Mouse (Mus musculus): Measurements from ENCODE around the gene Rhoh. TPM values are rescaled to one million over a fixed set of nuclear protein-coding genes. Genes with fewer than 3 reads are reported as not detected.

Rhoh gene
- polyA plus RNA-seq, 1 experiment from 2014 or later, result 0.90 TPM

DNA sequence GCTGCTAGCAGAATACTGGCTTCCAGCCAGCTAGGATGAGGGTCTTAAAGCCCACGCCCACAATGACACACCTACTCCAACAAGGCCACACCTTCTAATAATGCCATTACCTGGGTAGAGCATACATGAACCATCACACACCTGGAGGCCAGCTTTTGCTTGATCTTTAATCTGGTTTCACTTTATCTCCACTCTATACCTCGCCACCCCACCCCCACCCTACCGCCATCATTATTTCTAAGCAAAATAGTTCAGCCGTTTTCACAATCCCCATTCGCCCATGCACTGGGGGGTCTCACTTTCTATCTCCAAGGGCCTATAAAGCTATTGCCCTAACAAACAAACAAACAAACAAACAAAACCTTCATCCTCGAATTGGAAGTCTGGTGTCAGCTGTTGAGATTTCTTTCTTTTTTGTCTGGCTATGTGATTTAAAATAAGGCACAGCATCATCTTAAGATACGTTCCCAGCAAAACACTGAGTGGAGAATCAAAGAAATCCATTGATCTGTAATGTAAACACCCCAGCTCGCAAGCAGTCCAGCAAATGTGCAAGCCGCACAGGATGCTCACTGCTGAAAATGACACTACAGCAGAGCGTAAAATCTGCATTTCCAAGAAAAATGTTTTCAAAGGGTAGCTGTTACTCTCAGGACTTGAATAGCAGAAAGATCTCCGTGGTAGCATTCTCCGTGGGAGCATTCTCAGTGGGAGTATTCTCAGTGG is 59.9 kb downstream of the Rhoh start:
- no peak overlapping the region for H3K27ac ChIP-seq (ENCODE audit: low read length)
- no peaks in the 10 kb centered on the region for H3K36me3 ChIP-seq (ENCODE audit: insufficient read depth, low read length)
- H3K9me3 ChIP-seq (ENCODE audit: low read length), result no peaks in the 10 kb centered on the region
- ATAC-seq (no peak), DNase-seq (ENCODE audit: low spot score) (no peak)
- TF ChIP-seq CTCF (IDR thresholded peaks at IDR 0.05), result no peak
- TF ChIP-seq EP300 (IDR thresholded peaks at IDR 0.05), result no peak
- H3K9ac ChIP-seq (replicated peaks; ENCODE audit: low read depth), result no peak overlapping the region
- H3K4me2 ChIP-seq (replicated peaks; ENCODE audit: low read depth, low read length), result no peak overlapping the region
- no peaks in the 10 kb centered on the region for H3K27me3 ChIP-seq (replicated peaks; ENCODE audit: insufficient read depth, low read length)
- 73% methylated on average over 12 of the region's 12 CpGs for WGBS
- H3K4me1 ChIP-seq (ENCODE audit: insufficient read depth, low read depth, low read length), result no peaks in the 10 kb centered on the region
- no peak overlapping the region for H3K4me3 ChIP-seq (ENCODE audit: low read depth, low read length)

GRCm38 (mm10) chr5:65921477-65922138 is 60.6 kb downstream of the Rhoh start:
- DNase-seq (ENCODE audit: low spot score) (no peak), ATAC-seq (no peak)
- no peaks in the 10 kb centered on the region for H3K9me3 ChIP-seq (ENCODE audit: low read length)
- no peak overlapping the region for H3K27ac ChIP-seq (ENCODE audit: low read length)
- H3K4me1 ChIP-seq (ENCODE audit: insufficient read depth, low read depth, low read length), result no peaks in the 10 kb centered on the region
- no peak for TF ChIP-seq EP300 (IDR thresholded peaks at IDR 0.05)
- TF ChIP-seq CTCF (IDR thresholded peaks at IDR 0.05), result no peak
- no peaks in the 10 kb centered on the region for H3K36me3 ChIP-seq (ENCODE audit: insufficient read depth, low read length)
- no peak overlapping the region for H3K4me2 ChIP-seq (replicated peaks; ENCODE audit: low read depth, low read length)
- no peak overlapping the region for H3K4me3 ChIP-seq (ENCODE audit: low read depth, low read length)
- H3K9ac ChIP-seq (replicated peaks; ENCODE audit: low read depth), result no peak overlapping the region
- no peaks in the 10 kb centered on the region for H3K27me3 ChIP-seq (replicated peaks; ENCODE audit: insufficient read depth, low read length)
- WGBS, result 70% methylated on average over 9 of the region's 9 CpGs

DNA sequence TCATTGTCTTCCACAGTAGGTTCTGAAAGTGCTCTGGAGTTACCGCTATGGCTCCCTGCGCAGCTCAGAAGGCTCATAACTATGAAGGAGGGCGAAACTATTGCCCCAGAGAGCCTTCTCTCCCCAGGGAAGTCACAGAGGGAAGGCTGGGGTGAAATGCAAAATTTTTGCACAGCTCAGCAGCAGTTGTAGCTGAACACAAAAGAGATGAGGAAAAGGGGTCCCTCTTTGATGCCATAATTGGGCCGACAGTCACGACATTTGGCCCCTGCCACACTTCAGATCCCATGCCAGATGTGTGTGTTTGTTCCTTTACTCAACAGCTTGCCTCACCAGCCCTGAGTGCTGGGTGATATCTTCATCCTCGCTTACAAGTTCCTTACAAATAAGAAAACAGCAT is 65.7 kb downstream of the Rhoh start:
- no peak for DNase-seq (ENCODE audit: low spot score)
- no peaks in the 10 kb centered on the region for H3K4me1 ChIP-seq (ENCODE audit: insufficient read depth, low read depth, low read length)
- no peak overlapping the region for H3K4me2 ChIP-seq (replicated peaks; ENCODE audit: low read depth, low read length)
- no peaks in the 10 kb centered on the region for H3K9me3 ChIP-seq (ENCODE audit: low read length)
- H3K9ac ChIP-seq (replicated peaks; ENCODE audit: low read depth), result no peak overlapping the region
- H3K4me3 ChIP-seq (ENCODE audit: low read depth, low read length), result no peak overlapping the region
- H3K36me3 ChIP-seq (ENCODE audit: insufficient read depth, low read length), result no peaks in the 10 kb centered on the region
- no peaks in the 10 kb centered on the region for H3K27me3 ChIP-seq (replicated peaks; ENCODE audit: insufficient read depth, low read length)
- ATAC-seq, result no peak
- no peak overlapping the region for H3K27ac ChIP-seq (ENCODE audit: low read length)
- WGBS, result 71% methylated on average over 6 of the region's 6 CpGs
- TF ChIP-seq CTCF (IDR thresholded peaks at IDR 0.05) (no peak), EP300 (IDR thresholded peaks at IDR 0.05) (no peak)

GRCm38 (mm10) chr5:65929162-65929561 is 68.1 kb downstream of the Rhoh start:
- DNase-seq (ENCODE audit: low spot score) (no peak), ATAC-seq (no peak)
- TF ChIP-seq EP300 (IDR thresholded peaks at IDR 0.05) (no peak), CTCF (IDR thresholded peaks at IDR 0.05) (no peak)
- no peaks in the 10 kb centered on the region for H3K36me3 ChIP-seq (ENCODE audit: insufficient read depth, low read length)
- no peak overlapping the region for H3K9ac ChIP-seq (replicated peaks; ENCODE audit: low read depth)
- H3K4me3 ChIP-seq (ENCODE audit: low read depth, low read length), result no peak overlapping the region
- H3K27ac ChIP-seq (ENCODE audit: low read length), result no peak overlapping the region
- WGBS, result 46% methylated on average over 7 of the region's 7 CpGs
- no peaks in the 10 kb centered on the region for H3K9me3 ChIP-seq (ENCODE audit: low read length)
- no peaks in the 10 kb centered on the region for H3K4me1 ChIP-seq (ENCODE audit: insufficient read depth, low read depth, low read length)
- no peaks in the 10 kb centered on the region for H3K27me3 ChIP-seq (replicated peaks; ENCODE audit: insufficient read depth, low read length)
- H3K4me2 ChIP-seq (replicated peaks; ENCODE audit: low read depth, low read length), result no peak overlapping the region

GRCm38 (mm10) chr5:65930171-65930570 is 69.2 kb downstream of the Rhoh start:
- ATAC-seq (no peak), DNase-seq (ENCODE audit: low spot score) (no peak)
- H3K27ac ChIP-seq (ENCODE audit: low read length), result no peak overlapping the region
- H3K4me2 ChIP-seq (replicated peaks; ENCODE audit: low read depth, low read length), result no peak overlapping the region
- TF ChIP-seq EP300 (IDR thresholded peaks at IDR 0.05), result no peak
- no peak for TF ChIP-seq CTCF (IDR thresholded peaks at IDR 0.05)
- 60% methylated on average over 4 of the region's 4 CpGs for WGBS
- no peaks in the 10 kb centered on the region for H3K36me3 ChIP-seq (ENCODE audit: insufficient read depth, low read length)
- H3K4me1 ChIP-seq (ENCODE audit: insufficient read depth, low read depth, low read length), result no peaks in the 10 kb centered on the region
- no peak overlapping the region for H3K9ac ChIP-seq (replicated peaks; ENCODE audit: low read depth)
- H3K9me3 ChIP-seq (ENCODE audit: low read length), result no peaks in the 10 kb centered on the region
- H3K4me3 ChIP-seq (ENCODE audit: low read depth, low read length), result no peak overlapping the region
- H3K27me3 ChIP-seq (replicated peaks; ENCODE audit: insufficient read depth, low read length), result no peaks in the 10 kb centered on the region

DNA sequence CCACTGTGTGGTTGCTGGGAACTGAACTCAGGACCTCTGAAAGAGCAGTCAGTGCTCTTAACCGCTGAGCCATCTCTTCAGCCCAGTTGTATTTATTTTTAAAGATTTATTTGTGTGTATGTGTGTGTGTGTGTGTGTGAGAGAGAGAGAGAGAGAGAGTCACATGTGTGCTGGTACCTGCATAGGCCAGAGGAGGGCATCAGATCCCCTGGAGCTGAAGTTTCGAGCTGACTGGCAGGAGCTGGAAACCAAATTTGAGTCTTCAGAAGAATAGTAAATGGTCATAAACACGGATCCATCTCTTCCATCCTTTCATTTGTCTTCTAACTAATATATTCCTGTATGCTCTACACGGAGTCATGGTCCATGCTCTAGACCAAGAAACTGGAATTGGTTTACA is 72.2 kb downstream of the Rhoh start:
- Histone ChIP-seq H3K4me3 (ENCODE audit: low read depth, low read length) (no peak overlapping the region), H3K9me3 (ENCODE audit: low read length) (no peaks in the 10 kb centered on the region), H3K36me3 (ENCODE audit: insufficient read depth, low read length) (no peaks in the 10 kb centered on the region), H3K4me1 (ENCODE audit: insufficient read depth, low read depth, low read length) (no peaks in the 10 kb centered on the region), H3K4me2 (replicated peaks; ENCODE audit: low read depth, low read length) (no peak overlapping the region), H3K9ac (replicated peaks; ENCODE audit: low read depth) (no peak overlapping the region), H3K27me3 (replicated peaks; ENCODE audit: insufficient read depth, low read length) (no peaks in the 10 kb centered on the region), H3K27ac (ENCODE audit: low read length) (no peak overlapping the region)
- ATAC-seq (no peak), DNase-seq (ENCODE audit: low spot score) (no peak)
- 83% methylated on average over 4 of the region's 4 CpGs for WGBS
- TF ChIP-seq EP300 (IDR thresholded peaks at IDR 0.05) (no peak), CTCF (IDR thresholded peaks at IDR 0.05) (no peak)

Data from lung, postnatal 0 days (tissue).